Mouse (Mus musculus): ENCODE measurements around the gene Tnfrsf22.

DNA sequence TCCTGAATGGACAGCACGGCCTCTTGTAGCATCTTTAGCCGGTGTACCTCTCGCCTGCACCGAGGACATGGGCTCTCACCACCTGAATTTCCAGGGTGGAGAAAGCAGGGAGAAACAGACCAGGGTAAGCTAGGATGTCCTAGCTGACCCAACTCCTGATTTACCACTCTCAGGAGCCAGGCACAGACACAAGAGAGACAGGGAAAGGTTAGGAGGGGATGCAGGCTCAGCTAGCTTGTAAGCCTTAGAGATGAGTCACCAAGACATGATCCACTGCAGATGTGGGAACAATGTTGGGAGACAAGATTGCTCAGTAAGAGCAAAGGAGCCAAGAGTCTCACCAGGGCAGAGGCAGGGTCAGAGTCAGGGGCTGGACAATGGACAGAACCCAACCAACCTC, 42.4 kb upstream of the Tnfrsf22 start:
- no peak for TF ChIP-seq GATA1 (IDR thresholded peaks at IDR 0.05; ENCODE audit: borderline replicate concordance, low read length)
- TF ChIP-seq FLI1 (IDR thresholded peaks at IDR 0.05; ENCODE audit: low read length), result no peak
